In the genomic region with DNA sequence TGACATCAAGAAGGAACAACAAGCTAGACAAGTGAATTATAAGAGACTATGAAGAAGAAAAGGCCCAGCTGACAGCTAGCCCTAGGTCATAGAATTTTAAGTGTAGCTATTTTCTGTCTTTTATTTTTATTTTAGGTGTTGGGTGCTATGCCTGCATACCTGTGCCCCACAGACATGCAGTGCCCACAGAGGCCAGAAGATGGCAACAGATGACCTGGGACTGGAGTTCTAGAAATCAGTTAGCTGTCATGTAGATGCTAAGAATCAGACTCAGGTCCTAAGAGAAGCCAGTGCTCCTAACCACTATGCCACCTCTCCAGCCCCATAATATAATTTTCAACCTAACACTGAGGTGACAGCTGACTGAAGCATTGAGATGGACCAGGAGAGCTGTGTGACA, we compare ENCODE assay signal across 15 mouse cellular contexts.
DNase-seq lines count a peak whose midpoint lies in the region; ATAC-seq and TF ChIP-seq lines count a peak whose summit lies in the region.
"Had no signal": no experiment of that assay in that cellular context is flagged by ENCODE, and none has a peak within 500 bp of the region (broad histone marks: within the 10 kb centered on the region; RNA-seq: fewer than 3 reads in every experiment).

No protein-coding gene starts in this region.

- H3K9ac ChIP-seq in kidney, embryonic 14.5 days (ENCODE audit: low read depth, low read length) = no peak overlapping the region
- no peak overlapping the region for H3K9ac ChIP-seq in lung, postnatal 0 days (replicated peaks; ENCODE audit: low read depth)
- no peak overlapping the region for H3K9ac ChIP-seq in heart, embryonic 12.5 days
- H3K9ac ChIP-seq: hindbrain, embryonic 14.5 days; limb, embryonic 13.5 days had no signal

- H3K27me3 ChIP-seq in kidney, embryonic 14.5 days (ENCODE audit: control insufficient read depth, insufficient read depth, low read length) = no peaks in the 10 kb centered on the region
- no peaks in the 10 kb centered on the region for H3K27me3 ChIP-seq in lung, postnatal 0 days (replicated peaks; ENCODE audit: insufficient read depth, low read length)
- H3K27me3 ChIP-seq in G1E (ENCODE audit: insufficient read depth, low read length) = no peaks in the 10 kb centered on the region
- H3K27me3 ChIP-seq in splenic B cell, adult 2 months (ENCODE audit: control insufficient read depth, insufficient read depth, low read length, poor library complexity, severe bottlenecking) = no peaks in the 10 kb centered on the region
- no peaks in the 10 kb centered on the region for H3K27me3 ChIP-seq in heart, embryonic 12.5 days (replicated peaks)
- H3K27me3 ChIP-seq: limb, embryonic 13.5 days had no signal

- no peak overlapping the region for H3K4me3 ChIP-seq in kidney, embryonic 14.5 days (ENCODE audit: low read length)
- H3K4me3 ChIP-seq in lung, postnatal 0 days (ENCODE audit: low read depth, low read length) = no peak overlapping the region
- no peak overlapping the region for H3K4me3 ChIP-seq in G1E (ENCODE audit: low read depth, low read length)
- no peak overlapping the region for H3K4me3 ChIP-seq in heart, embryonic 12.5 days
- H3K4me3 ChIP-seq: embryonic facial prominence, embryonic 10.5 days; limb, embryonic 13.5 days had no signal

- H3K27ac ChIP-seq in kidney, embryonic 14.5 days (ENCODE audit: low read depth, low read length) = no peak overlapping the region
- no peak overlapping the region for H3K27ac ChIP-seq in lung, postnatal 0 days (ENCODE audit: low read length)
- H3K27ac ChIP-seq in heart, embryonic 12.5 days (ENCODE audit: poor library complexity, severe bottlenecking) = no peak overlapping the region
- H3K27ac ChIP-seq: embryonic facial prominence, embryonic 10.5 days; hindbrain, embryonic 14.5 days; limb, embryonic 13.5 days had no signal

- H3K4me2 ChIP-seq in kidney, embryonic 14.5 days (replicated peaks; ENCODE audit: low read depth, low read length) = no peak overlapping the region
- no peak overlapping the region for H3K4me2 ChIP-seq in lung, postnatal 0 days (replicated peaks; ENCODE audit: low read depth, low read length)
- H3K4me2 ChIP-seq in heart, embryonic 12.5 days = no peak overlapping the region
- H3K4me2 ChIP-seq: hindbrain, embryonic 14.5 days; limb, embryonic 13.5 days had no signal

- no peak for ATAC-seq in kidney, embryonic 14.5 days (ENCODE audit: low FRiP score, low TSS enrichment)
- ATAC-seq in lung, postnatal 0 days = no peak
- ATAC-seq in G1E (ENCODE audit: extremely low read depth, insufficient number of reproducible peaks, low FRiP score, poor library complexity, severe bottlenecking) = no peak
- no peak for ATAC-seq in heart, embryonic 12.5 days (ENCODE audit: insufficient number of reproducible peaks, low FRiP score)

- no peaks in the 10 kb centered on the region for H3K36me3 ChIP-seq in kidney, embryonic 14.5 days (ENCODE audit: control insufficient read depth, insufficient read depth, low read length)
- no peaks in the 10 kb centered on the region for H3K36me3 ChIP-seq in lung, postnatal 0 days (ENCODE audit: insufficient read depth, low read length)
- H3K36me3 ChIP-seq in G1E (replicated peaks) = no peaks in the 10 kb centered on the region
- no peaks in the 10 kb centered on the region for H3K36me3 ChIP-seq in splenic B cell, adult 2 months (ENCODE audit: control insufficient read depth, insufficient read depth, low read length, poor library complexity, severe bottlenecking)
- H3K36me3 ChIP-seq in heart, embryonic 12.5 days = no peaks in the 10 kb centered on the region
- H3K36me3 ChIP-seq: embryonic facial prominence, embryonic 10.5 days; limb, embryonic 13.5 days had no signal

- TF ChIP-seq EP300 in lung, postnatal 0 days (IDR thresholded peaks at IDR 0.05) = no peak

- TF ChIP-seq CTCF in lung, postnatal 0 days (IDR thresholded peaks at IDR 0.05) = peak; percentile 26
- TF ChIP-seq CTCF in G1E (IDR thresholded peaks at IDR 0.05; ENCODE audit: low read depth, low read length) = 0 out of 2 replicates have a peak, but pooled peaks have one; percentile 10

- H3K4me1 ChIP-seq in kidney, embryonic 14.5 days (ENCODE audit: control insufficient read depth, insufficient read depth, low read length) = no peaks in the 10 kb centered on the region
- H3K4me1 ChIP-seq in lung, postnatal 0 days (ENCODE audit: insufficient read depth, low read depth, low read length) = no peaks in the 10 kb centered on the region
- no peaks in the 10 kb centered on the region for H3K4me1 ChIP-seq in G1E (ENCODE audit: insufficient read depth, low read depth, low read length)
- no peaks in the 10 kb centered on the region for H3K4me1 ChIP-seq in heart, embryonic 12.5 days (replicated peaks)
- H3K4me1 ChIP-seq: embryonic facial prominence, embryonic 10.5 days; limb, embryonic 13.5 days had no signal

- DNase-seq in kidney, adult 18-20 months = peak; percentile 3
- DNase-seq in lung, postnatal 0 days (ENCODE audit: low spot score) = no peak
- no peak for DNase-seq in lung, postnatal 25 days (ENCODE audit: low spot score)
- no peak for DNase-seq in G1E (ENCODE audit: low spot score)
- DNase-seq in splenic B cell, adult 2 months (ENCODE audit: low read depth, low spot score) = peak; percentile 12
- DNase-seq in cerebellum, adult 9-11 months = no peak
- DNase-seq: cerebellum, postnatal 14 days; layer of hippocampus, postnatal 36 days; lung, postnatal 36 days; midbrain, embryonic 14.5 days had no signal

- H3K9me3 ChIP-seq in kidney, embryonic 14.5 days (ENCODE audit: control insufficient read depth, low read length) = no peaks in the 10 kb centered on the region
- no peaks in the 10 kb centered on the region for H3K9me3 ChIP-seq in lung, postnatal 0 days (ENCODE audit: low read length)
- H3K9me3 ChIP-seq in G1E (replicated peaks) = no peaks in the 10 kb centered on the region
- no peaks in the 10 kb centered on the region for H3K9me3 ChIP-seq in heart, embryonic 12.5 days (replicated peaks)
- H3K9me3 ChIP-seq: embryonic facial prominence, embryonic 10.5 days; limb, embryonic 13.5 days had no signal

Comparison
In these comparisons a context has a peak if more than half of its experiments do, and no peak if none do; other contexts are left out.
1. DNase-seq: peak in kidney, adult 18-20 months (single experiment) and splenic B cell, adult 2 months (single experiment); none in lung, postnatal 0 days (single experiment), lung, postnatal 25 days (single experiment), G1E (single experiment) and cerebellum, adult 9-11 months (single experiment).